Comparison of ENCODE assay signal across 10 mouse cellular contexts in the genomic region with DNA sequence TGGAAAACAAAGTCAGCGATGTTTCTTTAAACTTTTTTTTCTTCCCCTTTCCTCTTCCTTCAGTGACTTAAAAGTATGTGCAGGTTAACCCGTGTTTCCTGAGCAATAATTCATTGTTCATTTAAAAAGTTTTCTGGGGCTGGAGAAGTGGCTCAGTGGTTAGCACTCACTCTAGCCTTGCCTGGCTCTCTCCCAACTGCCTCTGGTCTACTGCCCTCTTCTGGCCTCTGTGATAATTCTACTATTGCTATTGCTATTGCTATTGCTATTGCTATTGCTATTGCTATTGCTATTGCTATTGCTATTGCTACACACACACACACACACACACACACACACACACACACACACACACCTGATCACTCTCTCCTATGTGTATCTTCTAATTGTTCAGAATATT. TPM values are rescaled to one million over a fixed set of nuclear protein-coding genes. Genes with fewer than 3 reads are reported as not detected.
DNase-seq lines count a peak whose midpoint lies in the region; ATAC-seq and TF ChIP-seq lines count a peak whose summit lies in the region.
"Had no signal": no experiment of that assay in that cellular context is flagged by ENCODE, and none has a peak within 500 bp of the region (broad histone marks: within the 10 kb centered on the region; RNA-seq: fewer than 3 reads in every experiment).

No protein-coding gene starts in this region.

- no peaks in the 10 kb centered on the region for H3K9me3 ChIP-seq in kidney, embryonic 14.5 days (ENCODE audit: control insufficient read depth, low read length)
- H3K9me3 ChIP-seq in ES-Bruce4 (replicated peaks; ENCODE audit: control insufficient read depth, insufficient read depth, low read length, poor library complexity, severe bottlenecking), result no peaks in the 10 kb centered on the region
- H3K9me3 ChIP-seq: midbrain, embryonic 15.5 days had no signal

- H3K4me3 ChIP-seq in kidney, embryonic 14.5 days (ENCODE audit: low read length), result no peak overlapping the region
- no peak overlapping the region for H3K4me3 ChIP-seq in ES-Bruce4 (ENCODE audit: low read depth, low read length)
- H3K4me3 ChIP-seq: midbrain, embryonic 15.5 days had no signal

- no peak for ATAC-seq in kidney, embryonic 14.5 days (ENCODE audit: low FRiP score, low TSS enrichment)
- peak; percentile 96 for ATAC-seq in megakaryocyte, adult 5-6 weeks (ENCODE audit: poor library complexity, severe bottlenecking)
- ATAC-seq: midbrain, embryonic 15.5 days had no signal

- no peaks in the 10 kb centered on the region for H3K36me3 ChIP-seq in kidney, embryonic 14.5 days (ENCODE audit: control insufficient read depth, insufficient read depth, low read length)
- H3K36me3 ChIP-seq in ES-Bruce4 (ENCODE audit: control insufficient read depth, insufficient read depth, low read length, poor library complexity, severe bottlenecking), result no peaks in the 10 kb centered on the region
- H3K36me3 ChIP-seq: midbrain, embryonic 15.5 days had no signal

- H3K27ac ChIP-seq in kidney, embryonic 14.5 days (ENCODE audit: low read depth, low read length), result no peak overlapping the region
- no peak overlapping the region for H3K27ac ChIP-seq in ES-Bruce4 (ENCODE audit: insufficient read depth, low read length)
- H3K27ac ChIP-seq: midbrain, embryonic 15.5 days had no signal

- no peak for TF ChIP-seq POLR2A in ES-Bruce4 (IDR thresholded peaks at IDR 0.05; ENCODE audit: insufficient read depth, low read length)

- H3K9ac ChIP-seq in kidney, embryonic 14.5 days (ENCODE audit: low read depth, low read length), result no peak overlapping the region
- no peak overlapping the region for H3K9ac ChIP-seq in ES-Bruce4 (ENCODE audit: low read depth, poor library complexity, severe bottlenecking)
- H3K9ac ChIP-seq: midbrain, embryonic 15.5 days had no signal

- TF ChIP-seq EP300 in ES-Bruce4 (IDR thresholded peaks at IDR 0.05; ENCODE audit: insufficient read depth, low read depth, low read length), result no peak

- H3K4me1 ChIP-seq in kidney, embryonic 14.5 days (ENCODE audit: control insufficient read depth, insufficient read depth, low read length), result no peaks in the 10 kb centered on the region
- H3K4me1 ChIP-seq in ES-Bruce4 (ENCODE audit: control insufficient read depth, insufficient read depth, low read length), result no peaks in the 10 kb centered on the region
- H3K4me1 ChIP-seq: midbrain, embryonic 15.5 days had no signal

- H3K27me3 ChIP-seq in kidney, embryonic 14.5 days (ENCODE audit: control insufficient read depth, insufficient read depth, low read length), result no peaks in the 10 kb centered on the region
- no peaks in the 10 kb centered on the region for H3K27me3 ChIP-seq in ES-Bruce4 (ENCODE audit: control insufficient read depth, insufficient read depth, low read length, poor library complexity, severe bottlenecking)
- H3K27me3 ChIP-seq: midbrain, embryonic 15.5 days had no signal

- H3K4me2 ChIP-seq in kidney, embryonic 14.5 days (replicated peaks; ENCODE audit: low read depth, low read length), result no peak overlapping the region
- H3K4me2 ChIP-seq: midbrain, embryonic 15.5 days had no signal

- TF ChIP-seq CTCF in ES-Bruce4 (IDR thresholded peaks at IDR 0.05; ENCODE audit: low read depth, low read length), result peak; percentile 63

- WGBS in kidney, embryonic 14.5 days, result 44% methylated on average over 2 of the region's 2 CpGs

- peak; percentile 38 for DNase-seq in kidney, postnatal 10 days
- DNase-seq in adrenal gland, postnatal 25 days, result peak; percentile 23
- no peak for DNase-seq in right cerebral cortex, postnatal 4 days
- DNase-seq in ovary, postnatal 14 days (ENCODE audit: low spot score), result no peak
- no peak for DNase-seq in left cerebral cortex, adult 11 months (ENCODE audit: low spot score)
- DNase-seq: cerebellum, adult 9-11 months had no signal

RNA-seq across cellular contexts. Expression of a gene that starts 47.3 kb away (rescaled TPM):
- 62.6 and 105 TPM in 2 replicates for polyA plus RNA-seq in kidney, embryonic 14.5 days (2014; fragmentation: Nextera tagmentation; extraction: Ambion mirVana)
- polyA plus RNA-seq in ES-Bruce4 (2011; ENCODE audit: insufficient read depth, insufficient read length, low read depth, missing spikeins), result 60.9 and 72.9 TPM in 2 replicates
- 136 and 153 TPM in 2 replicates for total RNA-seq in adrenal gland, postnatal 25 days (2021)
- total RNA-seq in megakaryocyte, adult 5-6 weeks (2015), result 111 and 133 TPM in 2 replicates
- total RNA-seq in megakaryocyte, adult 5-6 weeks (2017), result 103 and 104 TPM in 2 replicates

RNA-seq across cellular contexts. Expression of a gene that starts 47.6 kb away (rescaled TPM):
- 5.0 and 8.6 TPM in 2 replicates for polyA plus RNA-seq in kidney, embryonic 14.5 days (2014; fragmentation: Nextera tagmentation; extraction: Ambion mirVana)
- 12.0 and 12.1 TPM in 2 replicates for polyA plus RNA-seq in ES-Bruce4 (2011; ENCODE audit: insufficient read depth, insufficient read length, low read depth, missing spikeins)
- 23.1 and 23.3 TPM in 2 replicates for total RNA-seq in adrenal gland, postnatal 25 days (2021)
- total RNA-seq in megakaryocyte, adult 5-6 weeks (2015), result 19.2 and 21.1 TPM in 2 replicates
- total RNA-seq in megakaryocyte, adult 5-6 weeks (2017), result 10.8 and 14.1 TPM in 2 replicates

Comparison
In these comparisons a context has a peak if more than half of its experiments do, and no peak if none do; other contexts are left out.
1. DNase-seq: peak in kidney, postnatal 10 days (single experiment) and adrenal gland, postnatal 25 days (single experiment); none in right cerebral cortex, postnatal 4 days (single experiment), ovary, postnatal 14 days (single experiment) and left cerebral cortex, adult 11 months (single experiment).